Mouse (Mus musculus) olfactory bulb, adult 2 months (tissue): ENCODE measurements at regions not wholly inside any gene's neighbourhood (a gene's known extent, or its start where the extent isn't known, plus 50 kb on each side); places are given as distances from the start of the nearest gene placed in this dataset.

Experiments
- H3K27ac ChIP-seq: fragments of 200-500 bp; 2 replicates; pipeline ENCODE4 v1.5.1; 2012; ENCODE audit warnings: low read depth, low read length; ENCODE audit not compliant: insufficient read depth
- H3K4me1 ChIP-seq: fragments of 200-500 bp; 2 replicates; pipeline ENCODE4 v1.6.1; 2012; ENCODE audit warnings: low read length; ENCODE audit not compliant: control insufficient read depth, insufficient read depth
- H3K4me3 ChIP-seq: fragments of 200-500 bp; 2 replicates; pipeline ENCODE4 v1.5.1; 2012; ENCODE audit warnings: mild to moderate bottlenecking, low read depth, low read length, moderate library complexity; ENCODE audit not compliant: insufficient read depth
- CTCF ChIP-seq: fragments of 200-500 bp; IDR thresholded peaks from 2 replicates; pipeline ENCODE4 v1.5.1; 2012; ENCODE audit warnings: low read depth, mild to moderate bottlenecking, low read length, moderate library complexity; ENCODE audit not compliant: insufficient read depth
- POLR2A ChIP-seq: fragments of 200-500 bp; IDR thresholded peaks from 2 replicates; pipeline ENCODE4 v1.6.1; 2012; ENCODE audit warnings: mild to moderate bottlenecking, low read depth, low read length, moderate library complexity; ENCODE audit not compliant: insufficient read depth
- WGBS: fragments of 180-500 bp; shearing (Covaris S2); methylation state at CpG from one replicate; pipeline ENCODE4 v1.1.7; 2018; 5-methylcytosine and 5-hydroxymethylcytosine counted together

- TF ChIP-seq CTCF (no peak), POLR2A (no peak)
- 79% methylated on average over 4 of the region's 4 CpGs for WGBS
- no peak overlapping the region for H3K4me3 ChIP-seq
Observed at GRCm38 (mm10) chr2:174942221-174942620, 67.8 kb upstream of the Gm14444 start.

GRCm38 (mm10) chr2:174948106-174948505 lies 61.9 kb upstream of the Gm14444 start:
- Histone ChIP-seq H3K4me1 (no peaks in the 10 kb centered on the region), H3K27ac (no peak overlapping the region), H3K4me3 (no peak overlapping the region)
- 77% methylated on average over 8 of the region's 8 CpGs for WGBS
- no peak for TF ChIP-seq POLR2A
- no peak for TF ChIP-seq CTCF

More at GRCm38 (mm10) chr2:174942221-174942620, 67.8 kb upstream of the Gm14444 start:
- no peaks in the 10 kb centered on the region for H3K4me1 ChIP-seq
- no peak overlapping the region for H3K27ac ChIP-seq
